Mouse (Mus musculus) liver, embryonic 15.5 days (tissue): Measurements from ENCODE around the gene Dyrk1a. TPM values are rescaled to one million over a fixed set of nuclear protein-coding genes. Genes with fewer than 3 reads are reported as not detected.
"Not testable (repeated sequence)": the region's sequence is repeated elsewhere in the genome, so short reads cannot be mapped to it uniquely, and the experiment has no call there.

ENCODE experiments used
- ATAC-seq: fragments of 200-750 bp; cut with Nextera tagmentation; 2 replicates; pipeline ENCODE4 v1.8.0; 2017; ENCODE audit warnings: moderate number of reproducible peaks, mild to moderate bottlenecking, moderate library complexity; ENCODE audit not compliant: insufficient read depth
- H3K27ac ChIP-seq: fragments of 300-500 bp; sonication (generic); replicated peaks from 2 replicates; pipeline ENCODE4 v1.5.1; 2015; ENCODE audit warnings: mild to moderate bottlenecking, inconsistent platforms
- H3K27me3 ChIP-seq: fragments of 300-500 bp; sonication (generic); 2 replicates; pipeline ENCODE4 v1.6.1; 2015; ENCODE audit warnings: mild to moderate bottlenecking, inconsistent platforms
- H3K36me3 ChIP-seq: fragments of 300-500 bp; sonication (generic); replicated peaks from 2 replicates; pipeline ENCODE4 v1.6.1; 2015; ENCODE audit warnings: moderate library complexity, mild to moderate bottlenecking, inconsistent platforms
- H3K4me1 ChIP-seq: fragments of 300-500 bp; sonication (generic); replicated peaks from 2 replicates; pipeline ENCODE4 v1.6.1; 2015; ENCODE audit warnings: inconsistent platforms
- H3K4me2 ChIP-seq: fragments of 300-500 bp; sonication (generic); 2 replicates; pipeline ENCODE4 v1.6.1; 2015; ENCODE audit warnings: moderate library complexity, mild to moderate bottlenecking, inconsistent platforms
- H3K4me3 ChIP-seq: fragments of 300-500 bp; sonication (generic); replicated peaks from 2 replicates; pipeline ENCODE4 v1.5.1; 2015; ENCODE audit warnings: mild to moderate bottlenecking, inconsistent platforms
- H3K9ac ChIP-seq: fragments of 300-500 bp; sonication (generic); 2 replicates; pipeline ENCODE4 v1.6.1; 2015; ENCODE audit warnings: moderate library complexity, mild to moderate bottlenecking, inconsistent platforms
- H3K9me3 ChIP-seq: fragments of 300-500 bp; sonication (generic); replicated peaks from 2 replicates; pipeline ENCODE4 v1.6.1; 2016; ENCODE audit warnings: inconsistent platforms
- WGBS: fragments of 180-500 bp; shearing (Covaris S2); methylation state at CpG from one replicate; pipeline ENCODE4 v1.1.7; 2015; ENCODE audit warnings: mixed read lengths; ENCODE audit not compliant: insufficient replicate concordance; 5-methylcytosine and 5-hydroxymethylcytosine counted together
- polyA plus RNA-seq: library from polyadenylated mRNA; unstranded; fragments of >200 nt; fragmentation: Nextera tagmentation; extraction: Ambion mirVana; gene quantifications from 2 replicates; pipeline ENCODE4 v1.2.1, GENCODE M21; 2015

The Dyrk1a gene
- polyA plus RNA-seq, 1 experiment from 2014 or later: 4.4 TPM

DNA sequence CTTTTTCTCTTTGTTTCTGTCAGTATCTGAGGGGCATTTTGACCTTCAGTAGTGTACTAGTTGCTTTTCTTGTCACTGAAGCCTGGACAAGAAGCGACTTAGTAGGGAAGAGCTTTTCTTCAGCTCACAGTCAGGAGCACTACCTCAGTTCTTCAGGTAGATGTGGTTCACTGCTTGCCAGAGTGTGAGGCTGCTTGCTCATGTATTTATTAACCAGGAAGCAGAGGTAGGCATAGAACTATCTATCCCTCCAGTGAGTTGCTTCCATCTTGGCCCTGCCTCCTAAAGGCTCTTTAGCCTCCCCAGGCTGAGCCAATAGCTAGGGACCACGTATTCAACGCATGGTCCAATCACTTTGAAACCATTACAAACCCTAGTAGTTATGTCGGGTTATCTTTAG, 112.0 kb downstream of the Dyrk1a start:
- ATAC-seq: no peak
- Histone ChIP-seq H3K4me3 (no peak overlapping the region), H3K27me3 (no peaks in the 10 kb centered on the region), H3K4me1 (no peaks in the 10 kb centered on the region), H3K9me3 (no peaks in the 10 kb centered on the region), H3K4me2 (no peak overlapping the region), H3K36me3 (peaks cover 78% of the 10 kb centered on the region), H3K9ac (no peak overlapping the region), H3K27ac (no peak overlapping the region)
- WGBS: 81% methylated on average over 4 of the region's 4 CpGs

DNA sequence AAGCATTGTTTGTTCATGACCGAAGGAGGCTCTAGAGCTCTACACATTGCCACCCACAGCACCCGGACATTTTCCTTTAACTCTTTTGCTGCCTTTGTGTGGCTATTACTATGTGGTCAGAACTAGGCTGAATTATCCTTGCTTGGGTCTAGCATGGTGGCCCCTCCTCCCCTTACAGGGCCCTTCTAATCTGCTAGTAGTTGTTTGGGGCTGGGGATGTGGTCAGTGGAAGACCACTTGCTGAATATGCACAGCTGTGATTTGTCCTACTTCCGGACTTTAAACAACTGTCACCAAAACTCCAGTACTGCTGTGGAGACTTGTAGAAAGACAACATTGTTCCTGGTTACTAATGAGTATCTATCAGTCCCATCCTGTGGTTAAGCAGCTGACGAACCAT, 114.2 kb downstream of the Dyrk1a start:
- Histone ChIP-seq H3K4me2 (no peak overlapping the region), H3K36me3 (peaks cover 81% of the 10 kb centered on the region), H3K4me3 (no peak overlapping the region), H3K4me1 (no peaks in the 10 kb centered on the region), H3K9ac (no peak overlapping the region), H3K27me3 (no peaks in the 10 kb centered on the region), H3K9me3 (no peaks in the 10 kb centered on the region), H3K27ac (no peak overlapping the region)
- no peak for ATAC-seq
- 73% methylated on average over 4 of the region's 4 CpGs for whole genome bisulfite sequencing

- Histone ChIP-seq H3K4me2 (no peak overlapping the region), H3K9ac (no peak overlapping the region), H3K9me3 (no peaks in the 10 kb centered on the region), H3K27me3 (no peaks in the 10 kb centered on the region), H3K4me1 (peaks cover 23% of the 10 kb centered on the region), H3K36me3 (peaks cover 67% of the 10 kb centered on the region), H3K4me3 (no peak overlapping the region), H3K27ac (no peak overlapping the region)
- ATAC-seq: no peak
- 85% methylated on average over 4 of the region's 4 CpGs for WGBS
Measured at GRCm38 (mm10) chr16:94693687-94694305, 124.0 kb downstream of the Dyrk1a start.

- no peaks in the 10 kb centered on the region for H3K27me3 ChIP-seq
- peak; percentile 71; the same call in 1 of the 2 replicates for ATAC-seq
- peaks cover 23% of the 10 kb centered on the region for H3K4me1 ChIP-seq
- WGBS: 31% methylated on average over 5 of the region's 5 CpGs
- H3K4me3 ChIP-seq: no peak overlapping the region
- H3K9me3 ChIP-seq: no peaks in the 10 kb centered on the region
- no peak overlapping the region for H3K9ac ChIP-seq
- H3K4me2 ChIP-seq: no peak overlapping the region
- no peak overlapping the region for H3K27ac ChIP-seq
- peaks cover 33% of the 10 kb centered on the region for H3K36me3 ChIP-seq
Measured at GRCm38 (mm10) chr16:94697553-94697952, 127.7 kb downstream of the Dyrk1a start.

- H3K9ac ChIP-seq, H3K4me2 ChIP-seq, H3K27me3 ChIP-seq, ATAC-seq, H3K9me3 ChIP-seq, H3K4me3 ChIP-seq, H3K27ac ChIP-seq: not testable (repeated sequence)
- peaks cover 23% of the 10 kb centered on the region for H3K4me1 ChIP-seq
- WGBS: 36% methylated on average over 1 of the region's 1 CpGs
- H3K36me3 ChIP-seq: peaks cover 26% of the 10 kb centered on the region
Measured at GRCm38 (mm10) chr16:94698234-94698633, 128.4 kb downstream of the Dyrk1a start.

GRCm38 (mm10) chr16:94701141-94701540, 131.3 kb downstream of the Dyrk1a start:
- H3K4me1 ChIP-seq: peaks cover 19% of the 10 kb centered on the region
- no peak overlapping the region for H3K4me3 ChIP-seq
- H3K36me3 ChIP-seq: no peaks in the 10 kb centered on the region
- no peak for ATAC-seq
- no peaks in the 10 kb centered on the region for H3K27me3 ChIP-seq
- H3K9ac ChIP-seq: no peak overlapping the region
- WGBS: 70% methylated on average over 4 of the region's 4 CpGs
- no peaks in the 10 kb centered on the region for H3K9me3 ChIP-seq
- no peak overlapping the region for H3K27ac ChIP-seq
- H3K4me2 ChIP-seq: no peak overlapping the region

- no peaks in the 10 kb centered on the region for H3K36me3 ChIP-seq
- H3K9me3 ChIP-seq: no peaks in the 10 kb centered on the region
- no peak overlapping the region for H3K4me2 ChIP-seq
- H3K9ac ChIP-seq: no peak overlapping the region
- peaks cover 13% of the 10 kb centered on the region for H3K4me1 ChIP-seq
- no peaks in the 10 kb centered on the region for H3K27me3 ChIP-seq
- whole genome bisulfite sequencing: 64% methylated on average over 4 of the region's 4 CpGs
- no peak for ATAC-seq
- H3K27ac ChIP-seq: no peak overlapping the region
- no peak overlapping the region for H3K4me3 ChIP-seq
Measured at GRCm38 (mm10) chr16:94701971-94702370, 132.2 kb downstream of the Dyrk1a start.

GRCm38 (mm10) chr16:94713480-94714094, 143.8 kb downstream of the Dyrk1a start:
- ATAC-seq: no peak
- H3K9me3 ChIP-seq: no peaks in the 10 kb centered on the region
- WGBS: 10% methylated on average over 25 of the region's 25 CpGs
- H3K4me1 ChIP-seq: peaks cover 7% of the 10 kb centered on the region; the same call in 1 of the 2 replicates
- no peaks in the 10 kb centered on the region for H3K36me3 ChIP-seq
- no peak overlapping the region for H3K27ac ChIP-seq
- no peaks in the 10 kb centered on the region; the same call in 1 of the 2 replicates for H3K27me3 ChIP-seq
- H3K4me3 ChIP-seq: no peak overlapping the region
- peak overlapping the region; percentile 43 for H3K4me2 ChIP-seq
- H3K9ac ChIP-seq: no peak overlapping the region

GRCm38 (mm10) chr16:94714483-94714882, 144.7 kb downstream of the Dyrk1a start:
- 63% methylated on average over 14 of the region's 14 CpGs for WGBS
- no peak overlapping the region for H3K4me3 ChIP-seq
- H3K9ac ChIP-seq: no peak overlapping the region
- H3K27me3 ChIP-seq: no peaks in the 10 kb centered on the region; the same call in 1 of the 2 replicates
- H3K4me1 ChIP-seq: peaks cover 7% of the 10 kb centered on the region; the same call in 1 of the 2 replicates
- H3K9me3 ChIP-seq: no peaks in the 10 kb centered on the region
- H3K27ac ChIP-seq: no peak overlapping the region
- no peak overlapping the region for H3K4me2 ChIP-seq
- no peak for ATAC-seq
- no peaks in the 10 kb centered on the region for H3K36me3 ChIP-seq

GRCm38 (mm10) chr16:94717051-94717450, 147.2 kb downstream of the Dyrk1a start:
- no peak for ATAC-seq
- 74% methylated on average over 11 of the region's 11 CpGs for WGBS
- Histone ChIP-seq H3K36me3 (no peaks in the 10 kb centered on the region), H3K27me3 (no peaks in the 10 kb centered on the region; the same call in 1 of the 2 replicates), H3K27ac (no peak overlapping the region), H3K4me2 (no peak overlapping the region), H3K4me3 (no peak overlapping the region), H3K9ac (no peak overlapping the region), H3K4me1 (peaks cover 7% of the 10 kb centered on the region; the same call in 1 of the 2 replicates), H3K9me3 (no peaks in the 10 kb centered on the region)

DNA sequence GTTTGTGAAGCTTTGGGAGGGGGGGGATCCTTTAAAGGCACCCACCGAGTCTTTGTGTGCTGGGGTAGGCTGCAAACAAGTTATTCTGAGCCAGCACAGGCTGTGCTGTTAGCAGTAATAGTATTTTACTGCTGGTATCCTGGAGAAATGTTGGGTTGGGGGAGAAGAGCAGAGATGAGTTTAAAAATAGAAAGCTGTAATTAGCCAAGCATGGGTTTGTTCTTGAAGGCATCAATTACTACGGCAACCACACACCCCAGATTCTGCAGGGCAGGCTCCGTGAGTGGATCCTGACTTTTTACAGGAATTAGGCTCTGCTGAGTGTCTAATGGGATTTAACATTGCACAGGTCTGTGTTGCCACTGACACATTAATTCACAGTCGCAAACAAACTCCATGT, 149.1 kb downstream of the Dyrk1a start:
- H3K9me3 ChIP-seq: no peaks in the 10 kb centered on the region
- 53% methylated on average over 4 of the region's 4 CpGs for WGBS
- peaks cover 8% of the 10 kb centered on the region for H3K27me3 ChIP-seq
- H3K4me1 ChIP-seq: peaks cover under 1% of the 10 kb centered on the region; the same call in 1 of the 2 replicates
- H3K9ac ChIP-seq: no peak overlapping the region
- ATAC-seq: no peak
- no peak overlapping the region for H3K4me3 ChIP-seq
- H3K4me2 ChIP-seq: no peak overlapping the region
- no peak overlapping the region for H3K27ac ChIP-seq
- no peaks in the 10 kb centered on the region for H3K36me3 ChIP-seq
